Mouse (Mus musculus): ENCODE measurements around the gene Bcl2a1c. TPM values are rescaled to one million over a fixed set of nuclear protein-coding genes. Genes with fewer than 3 reads are reported as not detected.
"Not testable (repeated sequence)": the region's sequence is repeated elsewhere in the genome, so short reads cannot be mapped to it uniquely, and the experiment has no call there.

The Bcl2a1c gene
- polyA plus RNA-seq (2012; rRNA removed) = not detected in 2 replicates

DNA sequence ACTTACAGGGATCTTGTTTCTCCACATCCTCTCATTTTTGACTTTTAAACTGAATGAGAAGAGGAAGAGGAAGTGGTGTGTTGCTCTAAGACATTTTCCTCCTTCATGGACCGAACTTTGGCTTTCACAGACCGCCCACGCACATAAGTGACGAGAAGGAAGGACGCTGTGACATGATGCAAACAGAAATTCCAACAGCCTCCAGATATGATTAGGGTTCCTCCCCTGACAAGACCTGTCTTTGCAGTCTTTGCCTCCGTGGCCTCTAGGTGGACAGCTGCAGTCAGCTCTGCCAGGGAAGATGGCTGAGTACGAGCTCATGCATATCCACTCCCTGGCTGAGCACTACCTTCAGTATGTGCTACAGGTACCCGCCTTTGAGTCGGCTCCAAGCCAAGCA lies at the start of gene Bcl2a1c:
Gene Bcl2a1c (plus strand): TSS at position 281 of the 400 bp plus-strand sequence.
- DNase-seq; H3K27ac ChIP-seq (ENCODE audit: insufficient read depth, low read length); H3K27me3 ChIP-seq (ENCODE audit: control insufficient read depth, insufficient read depth, low read length); H3K4me1 ChIP-seq (ENCODE audit: control insufficient read depth, insufficient read depth, low read length); H3K4me3 ChIP-seq (replicated peaks; ENCODE audit: insufficient read depth, low read depth, low read length): not testable (repeated sequence)
- WGBS = 84% methylated on average over 9 of the region's 9 CpGs

DNA sequence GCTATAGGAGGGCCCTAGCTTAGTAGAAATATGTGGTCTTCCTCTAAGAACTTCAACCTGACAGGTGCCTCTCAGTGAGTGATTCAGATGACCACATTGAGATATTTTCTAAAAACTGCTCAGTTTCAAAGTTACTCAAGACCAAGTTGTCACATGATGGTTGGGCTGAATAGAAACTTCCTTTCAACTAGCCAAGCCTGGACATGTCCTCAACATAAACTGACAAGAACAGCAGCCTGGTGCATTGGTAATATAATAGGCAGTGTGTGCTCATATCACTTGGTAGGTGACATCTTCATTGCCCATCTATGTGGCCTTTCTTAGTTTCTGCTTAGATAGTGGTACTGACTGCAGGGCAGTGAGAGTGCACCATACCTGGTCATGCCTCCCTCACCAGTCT lies 24.0 kb upstream of the Bcl2a1c start:
- H3K4me3 ChIP-seq (replicated peaks; ENCODE audit: insufficient read depth, low read depth, low read length); H3K27me3 ChIP-seq (ENCODE audit: control insufficient read depth, insufficient read depth, low read length); DNase-seq; H3K4me1 ChIP-seq (ENCODE audit: control insufficient read depth, insufficient read depth, low read length); H3K27ac ChIP-seq (ENCODE audit: insufficient read depth, low read length): not testable (repeated sequence)

DNA sequence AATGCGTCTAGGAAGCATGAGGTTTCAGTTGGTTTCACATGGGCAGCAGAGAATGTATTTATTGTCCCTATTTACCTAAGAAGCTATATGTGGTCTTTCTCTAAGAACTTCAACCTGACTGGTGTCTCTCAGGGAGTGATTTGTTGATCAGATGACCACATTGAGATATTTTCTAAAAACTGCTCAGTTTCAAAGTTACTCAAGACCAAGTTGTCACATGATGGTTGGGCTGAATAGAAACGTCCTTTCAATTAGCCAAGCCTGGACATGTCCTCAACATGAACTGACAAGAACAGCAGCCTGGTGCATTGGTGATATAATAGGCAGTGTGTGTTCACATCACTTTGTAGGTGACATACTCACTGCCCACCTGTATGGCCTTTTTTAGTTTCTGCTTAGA lies 18.2 kb upstream of the Bcl2a1c start:
- 66% methylated on average over 2 of the region's 2 CpGs for WGBS
- not testable (repeated sequence) for H3K4me1 ChIP-seq (ENCODE audit: control insufficient read depth, insufficient read depth, low read length); DNase-seq; H3K27me3 ChIP-seq (ENCODE audit: control insufficient read depth, insufficient read depth, low read length); H3K4me3 ChIP-seq (replicated peaks; ENCODE audit: insufficient read depth, low read depth, low read length); H3K27ac ChIP-seq (ENCODE audit: insufficient read depth, low read length)

DNA sequence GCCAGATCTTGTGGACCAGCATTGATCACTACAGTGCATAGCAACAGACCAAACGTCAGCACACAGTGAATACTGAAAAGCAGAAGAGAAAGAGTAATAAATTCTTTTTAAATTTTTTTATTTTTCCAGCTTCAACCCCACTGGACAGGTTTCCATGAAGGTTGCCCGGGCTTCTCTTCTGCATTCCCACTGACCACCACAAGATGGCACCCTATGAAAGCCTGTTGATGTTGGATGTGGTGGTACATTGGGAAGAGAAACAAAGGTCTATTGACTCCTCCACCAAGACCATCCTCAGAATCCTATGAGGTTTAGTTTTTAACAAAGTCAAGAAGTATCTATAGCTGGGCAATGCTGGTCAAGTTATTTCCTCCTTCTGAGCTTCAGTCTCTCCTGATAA lies 11.9 kb upstream of the Bcl2a1c start:
- Histone ChIP-seq H3K4me3 (replicated peaks; ENCODE audit: insufficient read depth, low read depth, low read length) (no peak overlapping the region), H3K27me3 (ENCODE audit: control insufficient read depth, insufficient read depth, low read length) (no peaks in the 10 kb centered on the region), H3K27ac (ENCODE audit: insufficient read depth, low read length) (no peak overlapping the region), H3K4me1 (ENCODE audit: control insufficient read depth, insufficient read depth, low read length) (no peaks in the 10 kb centered on the region)
- WGBS = 7% methylated on average over 2 of the region's 2 CpGs
- TF ChIP-seq POLR2A (IDR thresholded peaks at IDR 0.05; ENCODE audit: borderline replicate concordance, insufficient read depth, low read length) (no peak), CTCF (IDR thresholded peaks at IDR 0.05; ENCODE audit: borderline replicate concordance, insufficient read depth, low read depth, low read length) (peak; percentile 61)
- DNase-seq = peak; percentile 18 to 45

DNA sequence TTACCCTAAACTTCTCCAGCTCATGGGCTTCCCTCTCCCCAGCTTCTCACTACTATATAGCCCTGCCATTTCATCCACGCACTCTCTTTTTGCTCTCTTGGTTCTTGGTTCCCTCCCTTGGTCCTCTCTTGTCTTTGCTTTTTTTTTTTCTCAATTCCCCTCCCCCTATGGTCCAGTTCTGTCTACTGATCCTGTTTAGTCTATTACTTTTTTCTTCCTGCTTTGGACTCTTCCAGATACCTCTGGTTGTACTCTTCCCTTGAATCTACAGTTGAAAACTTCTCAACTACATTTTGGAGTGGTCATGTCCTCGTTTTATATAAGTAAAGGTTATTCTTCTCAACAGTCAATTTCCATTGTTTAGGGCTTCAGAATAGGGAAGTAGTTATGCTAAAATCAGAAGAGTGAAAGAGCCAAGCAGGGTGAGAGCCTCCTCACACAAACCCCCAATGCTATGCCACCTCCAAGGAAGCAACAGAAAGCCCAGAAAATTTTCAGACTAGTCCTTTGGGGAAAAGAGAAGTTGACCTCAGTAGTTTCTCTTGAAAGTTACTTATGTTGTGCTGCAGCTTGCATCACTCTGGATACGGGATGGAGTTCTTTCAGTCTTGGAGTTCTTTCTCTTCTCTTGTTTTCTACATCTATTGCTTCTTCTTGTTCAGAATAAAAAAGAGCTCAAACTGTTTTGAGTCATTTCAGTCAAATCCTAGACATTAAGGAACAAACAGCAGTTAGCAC lies 3.8 kb upstream of the Bcl2a1c start:
- H3K27me3 ChIP-seq (ENCODE audit: control insufficient read depth, insufficient read depth, low read length) = no peaks in the 10 kb centered on the region
- no peak for DNase-seq
- no peak overlapping the region for H3K4me3 ChIP-seq (replicated peaks; ENCODE audit: insufficient read depth, low read depth, low read length)
- 65% methylated on average over 3 of the region's 3 CpGs for WGBS
- no peaks in the 10 kb centered on the region for H3K4me1 ChIP-seq (ENCODE audit: control insufficient read depth, insufficient read depth, low read length)
- no peak for TF ChIP-seq POLR2A (IDR thresholded peaks at IDR 0.05; ENCODE audit: borderline replicate concordance, insufficient read depth, low read length)
- no peak overlapping the region for H3K27ac ChIP-seq (ENCODE audit: insufficient read depth, low read length)

DNA sequence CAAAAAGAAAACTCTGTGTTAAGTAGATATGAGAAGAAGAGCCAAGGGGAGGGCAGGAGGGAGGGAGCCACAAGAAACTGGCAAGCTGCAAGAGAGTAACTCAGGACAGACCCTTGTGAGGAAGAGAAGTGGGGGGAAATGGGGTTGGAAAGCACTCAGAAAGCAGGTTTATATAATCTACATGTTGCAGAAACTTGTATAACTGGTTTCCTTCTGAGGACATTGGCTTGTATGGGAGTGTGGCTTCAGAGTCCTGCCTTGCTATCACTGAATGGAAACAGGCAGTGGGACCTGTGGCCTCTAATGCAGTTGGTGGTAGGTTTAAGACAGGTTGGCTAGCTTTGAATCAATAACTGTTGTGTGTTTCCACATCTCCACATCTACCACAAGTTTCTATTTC lies 1.6 kb upstream of the Bcl2a1c start:
- H3K27me3 ChIP-seq (ENCODE audit: control insufficient read depth, insufficient read depth, low read length); H3K4me3 ChIP-seq (replicated peaks; ENCODE audit: insufficient read depth, low read depth, low read length); DNase-seq; H3K27ac ChIP-seq (ENCODE audit: insufficient read depth, low read length); H3K4me1 ChIP-seq (ENCODE audit: control insufficient read depth, insufficient read depth, low read length): not testable (repeated sequence)

DNA sequence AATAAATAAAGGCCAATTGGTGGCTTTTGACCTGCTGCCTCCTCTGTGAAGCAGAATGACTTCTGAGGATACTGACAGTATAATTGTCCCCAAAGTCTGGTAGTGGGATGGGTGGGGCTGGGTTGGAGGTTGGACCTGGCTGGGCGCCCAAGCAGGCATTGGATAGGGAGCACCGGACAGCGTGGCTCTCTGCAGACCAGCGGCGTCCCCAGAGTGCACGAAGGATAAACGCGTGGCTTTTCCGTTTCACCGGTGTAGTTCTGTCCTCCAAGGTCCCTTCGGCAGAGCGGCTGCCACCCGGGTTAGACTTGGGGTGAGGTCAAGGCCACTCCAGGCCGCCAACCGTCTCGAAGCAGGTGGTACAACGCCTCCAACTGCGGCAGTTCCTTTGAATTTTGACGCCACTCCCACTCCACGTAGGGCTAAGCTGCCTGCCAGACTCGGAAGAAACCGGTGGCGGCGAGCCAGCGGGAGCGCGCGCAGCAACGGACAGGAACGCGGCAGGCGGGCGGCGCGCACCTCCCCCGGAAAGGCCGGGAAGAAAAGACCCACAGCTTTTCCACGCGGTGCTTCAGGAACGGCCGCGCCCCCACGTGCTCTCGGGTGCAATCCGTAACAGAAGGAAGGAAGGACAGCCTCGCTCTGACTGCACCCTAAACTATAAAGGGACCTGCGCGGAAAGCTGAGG lies 38.0 kb downstream of the Bcl2a1c start:
- no peak overlapping the region for H3K27ac ChIP-seq (ENCODE audit: insufficient read depth, low read length)
- peak; percentile 69 to 72 for DNase-seq

DNA sequence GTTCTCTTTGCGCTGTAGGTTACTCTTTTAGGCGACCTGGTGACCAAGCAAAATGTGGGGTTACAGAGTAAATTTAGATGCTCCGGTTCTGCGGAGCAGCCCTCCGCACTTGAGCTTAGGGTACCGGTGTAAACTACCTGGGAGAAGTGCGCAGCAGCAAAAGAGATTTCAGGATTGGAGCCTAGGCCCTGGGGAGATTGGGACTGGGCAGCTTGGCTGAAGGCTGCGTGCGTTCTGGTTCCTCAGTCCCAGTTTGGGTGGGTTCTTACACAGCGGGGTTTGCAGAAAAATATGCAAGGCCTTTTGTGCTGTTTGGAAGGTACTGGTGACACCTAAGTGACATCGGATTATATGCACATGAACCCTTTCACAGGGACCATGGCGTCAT lies 38.5 kb downstream of the Bcl2a1c start:
- WGBS = 22% methylated on average over 12 of the region's 12 CpGs
- DNase-seq = no peak
- H3K4me1 ChIP-seq (ENCODE audit: control insufficient read depth, insufficient read depth, low read length) = no peaks in the 10 kb centered on the region
- peak overlapping the region; percentile 53 for H3K4me3 ChIP-seq (replicated peaks; ENCODE audit: insufficient read depth, low read depth, low read length)
- no peak overlapping the region for H3K27ac ChIP-seq (ENCODE audit: insufficient read depth, low read length)
- H3K27me3 ChIP-seq (ENCODE audit: control insufficient read depth, insufficient read depth, low read length) = no peaks in the 10 kb centered on the region
- TF ChIP-seq CTCF (IDR thresholded peaks at IDR 0.05; ENCODE audit: borderline replicate concordance, insufficient read depth, low read depth, low read length) (no peak), POLR2A (IDR thresholded peaks at IDR 0.05; ENCODE audit: borderline replicate concordance, insufficient read depth, low read length) (no peak)

More for the DNA sequence above, 38.0 kb downstream of the Bcl2a1c start:
- no peak for TF ChIP-seq POLR2A (IDR thresholded peaks at IDR 0.05; ENCODE audit: borderline replicate concordance, insufficient read depth, low read length)
- TF ChIP-seq CTCF (IDR thresholded peaks at IDR 0.05; ENCODE audit: borderline replicate concordance, insufficient read depth, low read depth, low read length) = no peak
- Histone ChIP-seq H3K4me3 (replicated peaks; ENCODE audit: insufficient read depth, low read depth, low read length) (peak overlapping the region; percentile 53), H3K27me3 (ENCODE audit: control insufficient read depth, insufficient read depth, low read length) (no peaks in the 10 kb centered on the region), H3K4me1 (ENCODE audit: control insufficient read depth, insufficient read depth, low read length) (no peaks in the 10 kb centered on the region)
- under 1% methylated on average over 48 of the region's 48 CpGs for whole genome bisulfite sequencing

DNA sequence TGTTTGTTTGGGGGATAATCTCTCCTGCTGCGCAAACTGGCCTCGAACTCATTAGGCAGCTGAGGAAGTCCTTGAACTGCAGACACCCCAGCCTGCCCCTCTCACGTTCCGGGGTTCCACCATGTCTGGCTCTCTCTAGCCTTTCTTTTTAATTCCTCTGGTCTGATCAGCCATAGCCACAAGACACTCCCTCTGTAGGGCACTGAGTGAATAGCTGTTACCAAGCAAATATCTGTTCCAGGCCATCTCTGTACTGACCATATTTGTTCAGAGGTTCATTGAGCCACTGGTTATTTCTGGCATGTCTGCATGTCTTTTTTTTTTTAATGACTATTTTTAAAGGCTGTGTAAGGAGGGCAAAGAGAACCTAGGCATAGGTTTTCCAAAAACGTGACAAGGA lies 39.5 kb downstream of the Bcl2a1c start:
- not testable (repeated sequence) for DNase-seq
- WGBS = 75% methylated on average over 5 of the region's 5 CpGs

DNA sequence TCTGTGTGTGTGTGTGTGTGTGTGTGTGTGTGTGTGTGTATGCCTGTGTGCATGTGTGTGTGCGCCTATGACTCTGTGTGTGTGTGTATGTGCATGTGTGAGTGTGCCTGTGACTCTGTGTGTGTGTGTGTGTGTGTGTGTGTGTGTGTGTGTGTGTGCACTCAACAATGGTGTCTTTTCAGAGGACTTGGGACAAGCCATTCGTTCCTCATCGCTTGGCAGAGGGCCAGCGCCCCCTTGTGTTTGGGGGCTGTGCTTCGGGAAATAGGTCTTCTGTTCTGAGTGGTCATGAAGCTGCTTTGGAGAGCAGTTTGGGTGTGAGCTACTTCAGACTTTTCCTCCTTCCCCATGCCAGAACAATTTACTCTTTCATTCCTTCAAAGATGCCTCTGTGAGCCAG lies 41.8 kb downstream of the Bcl2a1c start:
- DNase-seq; H3K27ac ChIP-seq (ENCODE audit: insufficient read depth, low read length); H3K4me1 ChIP-seq (ENCODE audit: control insufficient read depth, insufficient read depth, low read length); H3K4me3 ChIP-seq (replicated peaks; ENCODE audit: insufficient read depth, low read depth, low read length); H3K27me3 ChIP-seq (ENCODE audit: control insufficient read depth, insufficient read depth, low read length): not testable (repeated sequence)
- 23% methylated on average over 5 of the region's 5 CpGs for WGBS

More for the DNA sequence above, 39.5 kb downstream of the Bcl2a1c start:
- H3K27me3 ChIP-seq (ENCODE audit: control insufficient read depth, insufficient read depth, low read length); H3K27ac ChIP-seq (ENCODE audit: insufficient read depth, low read length); H3K4me1 ChIP-seq (ENCODE audit: control insufficient read depth, insufficient read depth, low read length); H3K4me3 ChIP-seq (replicated peaks; ENCODE audit: insufficient read depth, low read depth, low read length): not testable (repeated sequence)

All from cerebellum, adult 2 months (tissue).